Mouse (Mus musculus) liver, embryonic 11.5 days (tissue): ENCODE measurements at regions not wholly inside any gene's neighbourhood (a gene's known extent, or its start where the extent isn't known, plus 50 kb on each side); places are given as distances from the start of the nearest gene placed in this dataset.

Experiments
- ATAC-seq: fragments of 200-750 bp; cut with Nextera tagmentation; replicated peaks from 2 replicates; pipeline ENCODE4 v1.8.0; 2017; ENCODE audit warnings: moderate number of reproducible peaks, mild to moderate bottlenecking, moderate TSS enrichment, moderate library complexity; ENCODE audit not compliant: low FRiP score
- DNase-seq: peaks from one replicate; pipeline ENCODE4 v3.0.0-alpha.2; 2017; ENCODE audit warnings: low spot score
- H3K27ac ChIP-seq: fragments of 300-500 bp; sonication (generic); 2 replicates; pipeline ENCODE4 v1.5.1; 2014; ENCODE audit warnings: mild to moderate bottlenecking, low read depth, low read length, control low read depth
- H3K27me3 ChIP-seq: fragments of 300-500 bp; sonication (generic); replicated peaks from 2 replicates; pipeline ENCODE4 v1.6.1; 2014; ENCODE audit warnings: low read length, mixed read lengths; ENCODE audit not compliant: control insufficient read depth, insufficient read depth
- H3K36me3 ChIP-seq: fragments of 300-500 bp; sonication (generic); 2 replicates; pipeline ENCODE4 v1.6.1; 2014; ENCODE audit warnings: mild to moderate bottlenecking, low read length, moderate library complexity, mixed read lengths; ENCODE audit not compliant: control insufficient read depth, insufficient read depth
- H3K4me1 ChIP-seq: fragments of 300-500 bp; sonication (generic); replicated peaks from 2 replicates; pipeline ENCODE4 v1.6.1; 2014; ENCODE audit warnings: low read length, mixed read lengths; ENCODE audit not compliant: control insufficient read depth, insufficient read depth
- H3K4me2 ChIP-seq: fragments of 300-500 bp; sonication (generic); 2 replicates; pipeline ENCODE4 v1.6.1; 2014; ENCODE audit warnings: mild to moderate bottlenecking, control low read depth, moderate library complexity
- H3K4me3 ChIP-seq: fragments of 300-500 bp; sonication (generic); 2 replicates; pipeline ENCODE4 v1.5.1; 2014; ENCODE audit warnings: low read depth, low read length, control low read depth
- H3K9ac ChIP-seq: fragments of 300-500 bp; sonication (generic); 2 replicates; pipeline ENCODE4 v1.6.1; 2014; ENCODE audit warnings: low read depth, low read length, control low read depth
- H3K9me3 ChIP-seq: fragments of 300-500 bp; sonication (generic); 2 replicates; pipeline ENCODE4 v1.6.1; 2016; ENCODE audit warnings: low read length, inconsistent platforms, mixed read lengths; ENCODE audit not compliant: control insufficient read depth
- WGBS: fragments of 180-500 bp; shearing (Covaris S2); extraction: QIAGEN DNeasy Blood & Tissue Kit; methylation state at CpG from one replicate; pipeline ENCODE4 v1.1.7; 2014; 5-methylcytosine and 5-hydroxymethylcytosine counted together

GRCm38 (mm10) chr1:150257596-150257995, 61.6 kb upstream of the Pdc start:
- no peak for ATAC-seq
- H3K4me1 ChIP-seq, result no peaks in the 10 kb centered on the region

GRCm38 (mm10) chr1:150260355-150260754, 58.9 kb upstream of the Pdc start:
- Histone ChIP-seq H3K4me3 (no peak overlapping the region), H3K27me3 (no peaks in the 10 kb centered on the region)
- DNase-seq, result no peak

More at GRCm38 (mm10) chr1:150257596-150257995, 61.6 kb upstream of the Pdc start:
- DNase-seq, result no peak
- no peaks in the 10 kb centered on the region for H3K27me3 ChIP-seq
- no peak overlapping the region for H3K27ac ChIP-seq
- H3K36me3 ChIP-seq, result no peaks in the 10 kb centered on the region
- no peaks in the 10 kb centered on the region for H3K9me3 ChIP-seq
- H3K4me2 ChIP-seq, result no peak overlapping the region
- H3K9ac ChIP-seq, result no peak overlapping the region
- H3K4me3 ChIP-seq, result no peak overlapping the region
- 62% methylated on average over 4 of the region's 4 CpGs for WGBS

GRCm38 (mm10) chr1:150266502-150266901, 52.7 kb upstream of the Pdc start:
- ATAC-seq, result no peak; the same call in 1 of the 2 replicates
- DNase-seq, result no peak
- Histone ChIP-seq H3K9me3 (no peaks in the 10 kb centered on the region), H3K9ac (no peak overlapping the region), H3K4me1 (no peaks in the 10 kb centered on the region), H3K27ac (no peak overlapping the region), H3K36me3 (no peaks in the 10 kb centered on the region), H3K4me3 (no peak overlapping the region), H3K4me2 (no peak overlapping the region), H3K27me3 (no peaks in the 10 kb centered on the region)
- WGBS, result 40% methylated on average over 3 of the region's 3 CpGs

More at GRCm38 (mm10) chr1:150260355-150260754, 58.9 kb upstream of the Pdc start:
- Histone ChIP-seq H3K4me2 (no peak overlapping the region), H3K9ac (no peak overlapping the region), H3K36me3 (no peaks in the 10 kb centered on the region), H3K9me3 (no peaks in the 10 kb centered on the region), H3K4me1 (no peaks in the 10 kb centered on the region), H3K27ac (no peak overlapping the region)
- 70% methylated on average over 1 of the region's 1 CpGs for WGBS
- ATAC-seq, result no peak

GRCm38 (mm10) chr1:150267003-150267402, 52.2 kb upstream of the Pdc start:
- Histone ChIP-seq H3K27ac (no peak overlapping the region), H3K36me3 (no peaks in the 10 kb centered on the region), H3K27me3 (no peaks in the 10 kb centered on the region), H3K9ac (no peak overlapping the region), H3K4me3 (no peak overlapping the region), H3K4me2 (no peak overlapping the region), H3K4me1 (no peaks in the 10 kb centered on the region), H3K9me3 (no peaks in the 10 kb centered on the region)
- DNase-seq (no peak), ATAC-seq (peak; percentile 23; the same call in 1 of the 2 replicates)
- 66% methylated on average over 3 of the region's 3 CpGs for WGBS
